Mouse (Mus musculus): Measurements from ENCODE around the gene Atp6v1g1. TPM values are rescaled to one million over a fixed set of nuclear protein-coding genes. Genes with fewer than 3 reads are reported as not detected.

Atp6v1g1 gene
- polyA plus RNA-seq, 1 experiment from 2014 or later = 229 TPM

GRCm38 (mm10) chr4:63548491-63548890 is 3.9 kb downstream of the Atp6v1g1 start:
- Histone ChIP-seq H3K4me1 (replicated peaks) (peaks cover 32% of the 10 kb centered on the region), H3K27me3 (no peaks in the 10 kb centered on the region), H3K4me3 (no peak overlapping the region), H3K4me2 (no peak overlapping the region), H3K9me3 (replicated peaks) (no peaks in the 10 kb centered on the region), H3K27ac (no peak overlapping the region), H3K36me3 (peaks cover 44% of the 10 kb centered on the region), H3K9ac (no peak overlapping the region)
- no peak for ATAC-seq (replicated peaks; ENCODE audit: insufficient number of reproducible peaks, insufficient read depth, low FRiP score, low read depth)
- WGBS = 88% methylated on average over 3 of the region's 3 CpGs

- no peak for ATAC-seq (replicated peaks; ENCODE audit: insufficient number of reproducible peaks, insufficient read depth, low FRiP score, low read depth)
- Histone ChIP-seq H3K4me2 (no peak overlapping the region), H3K9ac (no peak overlapping the region), H3K9me3 (replicated peaks) (no peaks in the 10 kb centered on the region), H3K36me3 (peaks cover 50% of the 10 kb centered on the region), H3K4me3 (no peak overlapping the region), H3K27me3 (no peaks in the 10 kb centered on the region), H3K27ac (no peak overlapping the region), H3K4me1 (replicated peaks) (peaks cover 17% of the 10 kb centered on the region)
- WGBS = 93% methylated on average over 3 of the region's 3 CpGs
Measured at GRCm38 (mm10) chr4:63550908-63551307, 6.3 kb downstream of the Atp6v1g1 start.

GRCm38 (mm10) chr4:63552865-63553264 is 8.3 kb downstream of the Atp6v1g1 start:
- Histone ChIP-seq H3K27me3 (no peaks in the 10 kb centered on the region), H3K4me2 (no peak overlapping the region), H3K4me3 (no peak overlapping the region), H3K4me1 (replicated peaks) (peaks cover 16% of the 10 kb centered on the region), H3K9ac (no peak overlapping the region), H3K9me3 (replicated peaks) (no peaks in the 10 kb centered on the region), H3K36me3 (peaks cover 50% of the 10 kb centered on the region), H3K27ac (no peak overlapping the region)
- WGBS = 95% methylated on average over 1 of the region's 1 CpGs
- no peak for ATAC-seq (replicated peaks; ENCODE audit: insufficient number of reproducible peaks, insufficient read depth, low FRiP score, low read depth)

GRCm38 (mm10) chr4:63553789-63554576 is 9.4 kb downstream of the Atp6v1g1 start:
- Histone ChIP-seq H3K27ac (no peak overlapping the region), H3K9me3 (replicated peaks) (no peaks in the 10 kb centered on the region), H3K36me3 (peaks cover 39% of the 10 kb centered on the region), H3K4me1 (replicated peaks) (peaks cover 22% of the 10 kb centered on the region), H3K4me2 (no peak overlapping the region), H3K27me3 (no peaks in the 10 kb centered on the region), H3K4me3 (no peak overlapping the region), H3K9ac (no peak overlapping the region)
- WGBS = 82% methylated on average over 4 of the region's 4 CpGs
- ATAC-seq (replicated peaks; ENCODE audit: insufficient number of reproducible peaks, insufficient read depth, low FRiP score, low read depth) = no peak

- WGBS = 74% methylated on average over 3 of the region's 3 CpGs
- H3K9me3 ChIP-seq (replicated peaks) = no peaks in the 10 kb centered on the region
- no peak for ATAC-seq (replicated peaks; ENCODE audit: insufficient number of reproducible peaks, insufficient read depth, low FRiP score, low read depth)
- no peak overlapping the region for H3K4me2 ChIP-seq
- H3K9ac ChIP-seq = no peak overlapping the region
- peaks cover 29% of the 10 kb centered on the region for H3K4me1 ChIP-seq (replicated peaks)
- peaks cover 33% of the 10 kb centered on the region for H3K36me3 ChIP-seq
- no peak overlapping the region for H3K27ac ChIP-seq
- no peak overlapping the region for H3K4me3 ChIP-seq
- H3K27me3 ChIP-seq = no peaks in the 10 kb centered on the region
Measured at GRCm38 (mm10) chr4:63554616-63555015, 10.0 kb downstream of the Atp6v1g1 start.

- H3K4me2 ChIP-seq = no peak overlapping the region
- peaks cover 31% of the 10 kb centered on the region for H3K36me3 ChIP-seq
- H3K4me3 ChIP-seq = no peak overlapping the region
- H3K4me1 ChIP-seq (replicated peaks) = peaks cover 33% of the 10 kb centered on the region
- 93% methylated on average over 2 of the region's 2 CpGs for WGBS
- no peak for ATAC-seq (replicated peaks; ENCODE audit: insufficient number of reproducible peaks, insufficient read depth, low FRiP score, low read depth)
- H3K9me3 ChIP-seq (replicated peaks) = no peaks in the 10 kb centered on the region
- H3K27ac ChIP-seq = no peak overlapping the region
- H3K27me3 ChIP-seq = no peaks in the 10 kb centered on the region
- no peak overlapping the region for H3K9ac ChIP-seq
Measured at GRCm38 (mm10) chr4:63555111-63555510, 10.5 kb downstream of the Atp6v1g1 start.

- 52% methylated on average over 5 of the region's 5 CpGs for WGBS
- Histone ChIP-seq H3K4me1 (replicated peaks) (peaks cover 39% of the 10 kb centered on the region), H3K27me3 (no peaks in the 10 kb centered on the region), H3K27ac (no peak overlapping the region), H3K9ac (no peak overlapping the region), H3K36me3 (peaks cover 19% of the 10 kb centered on the region), H3K4me3 (no peak overlapping the region), H3K9me3 (replicated peaks) (no peaks in the 10 kb centered on the region), H3K4me2 (no peak overlapping the region)
- ATAC-seq (replicated peaks; ENCODE audit: insufficient number of reproducible peaks, insufficient read depth, low FRiP score, low read depth) = no peak
Measured at GRCm38 (mm10) chr4:63556665-63557064, 12.1 kb downstream of the Atp6v1g1 start.

- peak overlapping the region; percentile 39; the same call in 1 of the 2 replicates for H3K27ac ChIP-seq
- peaks cover 44% of the 10 kb centered on the region for H3K4me1 ChIP-seq (replicated peaks)
- 25% methylated on average over 16 of the region's 16 CpGs for WGBS
- H3K27me3 ChIP-seq = no peaks in the 10 kb centered on the region
- H3K36me3 ChIP-seq = peaks cover 12% of the 10 kb centered on the region; the same call in 1 of the 2 replicates
- 0 out of 2 replicates have a peak overlapping the region, but pooled peaks have one; percentile 22 for H3K9ac ChIP-seq
- no peak overlapping the region for H3K4me3 ChIP-seq
- ATAC-seq (replicated peaks; ENCODE audit: insufficient number of reproducible peaks, insufficient read depth, low FRiP score, low read depth) = no peak
- no peaks in the 10 kb centered on the region for H3K9me3 ChIP-seq (replicated peaks)
- peak overlapping the region; percentile 93 for H3K4me2 ChIP-seq
Measured at GRCm38 (mm10) chr4:63557124-63558059, 12.8 kb downstream of the Atp6v1g1 start.

- no peaks in the 10 kb centered on the region for H3K9me3 ChIP-seq (replicated peaks)
- peak within 1 kb of the TSS; percentile 70 for H3K27ac ChIP-seq
- peak within 1 kb of the TSS; percentile 93 for H3K4me2 ChIP-seq
- H3K9ac ChIP-seq = peak within 1 kb of the TSS; percentile 84
- WGBS = under 1% methylated on average over 68 of the region's 81 CpGs
- no peaks in the 10 kb centered on the region for H3K27me3 ChIP-seq
- 0 out of 2 replicates have a peak, but pooled peaks cover 6% of the 10 kb centered on the region for H3K36me3 ChIP-seq
- peaks cover 45% of the 10 kb centered on the region for H3K4me1 ChIP-seq (replicated peaks)
- H3K4me3 ChIP-seq = peak within 1 kb of the TSS; percentile 66
- ATAC-seq (replicated peaks; ENCODE audit: insufficient number of reproducible peaks, insufficient read depth, low FRiP score, low read depth) = peak; percentile 79
Measured at GRCm38 (mm10) chr4:63558407-63559081, 14.0 kb downstream of the Atp6v1g1 start, which contains the start of gene Tmem268. Tmem268 (plus strand) TSS chr4:63558781.

- no peak for ATAC-seq (replicated peaks; ENCODE audit: insufficient number of reproducible peaks, insufficient read depth, low FRiP score, low read depth)
- H3K4me1 ChIP-seq (replicated peaks) = peaks cover 45% of the 10 kb centered on the region
Measured at GRCm38 (mm10) chr4:63559127-63559697, 14.6 kb downstream of the Atp6v1g1 start.

More at GRCm38 (mm10) chr4:63559127-63559697, 14.6 kb downstream of the Atp6v1g1 start:
- peak overlapping the region; percentile 70 for H3K27ac ChIP-seq
- peak overlapping the region; percentile 84 for H3K9ac ChIP-seq
- H3K27me3 ChIP-seq = no peaks in the 10 kb centered on the region
- H3K4me2 ChIP-seq = peak overlapping the region; percentile 93
- 0 out of 2 replicates have a peak, but pooled peaks cover 6% of the 10 kb centered on the region for H3K36me3 ChIP-seq
- no peaks in the 10 kb centered on the region for H3K9me3 ChIP-seq (replicated peaks)
- WGBS = 41% methylated on average over 9 of the region's 9 CpGs
- peak overlapping the region; percentile 66 for H3K4me3 ChIP-seq

All from heart, embryonic 15.5 days (tissue).